ENCODE assay signal across 8 mouse cellular contexts in the genomic region with DNA sequence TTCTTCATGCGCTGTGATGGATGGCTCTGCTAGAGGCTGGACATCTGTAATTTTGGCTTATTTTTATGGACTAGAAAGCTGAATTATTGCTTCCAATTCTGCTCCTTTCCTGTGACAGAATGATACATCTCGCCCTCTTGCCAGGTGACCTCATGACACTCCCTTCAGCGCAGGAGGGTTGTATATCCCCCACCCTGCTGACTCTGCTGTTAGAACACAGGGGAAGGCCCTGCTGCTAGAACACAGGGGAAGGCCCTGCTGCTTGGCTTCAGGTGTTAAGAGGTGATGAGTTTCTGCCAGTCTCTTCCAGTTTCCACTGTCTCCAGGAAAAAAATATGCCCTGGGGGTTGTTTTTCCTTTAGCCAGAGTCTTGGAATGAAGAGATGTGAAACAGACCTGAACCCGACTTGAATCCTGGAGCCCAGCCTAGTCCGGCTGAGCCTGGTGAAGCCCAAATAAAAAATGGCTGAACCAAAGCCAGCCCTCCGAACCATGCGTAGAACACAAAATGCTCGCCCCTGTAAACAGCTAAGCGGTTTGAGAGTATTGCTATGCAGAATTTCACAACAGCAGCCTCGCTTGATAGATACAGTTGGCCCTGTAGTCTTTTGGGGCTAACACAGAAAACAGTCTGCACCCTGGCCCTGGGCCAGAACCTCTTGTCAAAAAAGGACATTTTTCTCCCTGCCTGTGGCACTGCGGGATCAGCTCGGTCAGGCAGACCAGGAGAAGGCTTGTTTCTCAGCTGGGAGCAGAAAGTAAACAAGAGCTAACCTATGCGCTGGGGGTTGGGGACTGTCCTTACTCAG. TPM values are rescaled to one million over a fixed set of nuclear protein-coding genes. Genes with fewer than 3 reads are reported as not detected.
DNase-seq lines count a peak whose midpoint lies in the region; ATAC-seq and TF ChIP-seq lines count a peak whose summit lies in the region.

No protein-coding gene starts in this region.

- no peak for TF ChIP-seq EP300 in liver, embryonic 14.5 days (IDR thresholded peaks at IDR 0.05; ENCODE audit: low read depth)

- H3K27ac ChIP-seq in intestine, postnatal 0 days (ENCODE audit: low read depth, low read length), result peak overlapping the region; percentile 94
- no peak overlapping the region for H3K27ac ChIP-seq in liver, embryonic 14.5 days

- H3K9ac ChIP-seq in intestine, postnatal 0 days (ENCODE audit: low read depth, low read length), result 0 out of 2 replicates have a peak overlapping the region, but pooled peaks have one; percentile 11
- H3K9ac ChIP-seq in liver, embryonic 14.5 days (replicated peaks), result no peak overlapping the region

- peak; percentile 46 for DNase-seq in right cerebral cortex, postnatal 14 days
- no peak for DNase-seq in right cerebral cortex, adult 18-20 months
- DNase-seq in cerebellum, postnatal 14 days, result peak; percentile 92 to 95
- peak in 1 of 3 experiments; percentile 7 for DNase-seq in liver, embryonic 14.5 days (ENCODE audit: low read depth in 3 of 3, low spot score in 3 of 3)
- peak; percentile 69 for DNase-seq in ovary, postnatal 36 days (ENCODE audit: low spot score)
- no peak for DNase-seq in thymus, adult 18-20 months
- no peak for DNase-seq in retina, embryonic 14.5 days (ENCODE audit: low spot score)

- peaks cover 8% of the 10 kb centered on the region for H3K4me1 ChIP-seq in intestine, postnatal 0 days (replicated peaks; ENCODE audit: control insufficient read depth, insufficient read depth, low read length)
- H3K4me1 ChIP-seq in liver, embryonic 14.5 days (replicated peaks; ENCODE audit: control insufficient read depth in 2 of 2, insufficient read depth in 2 of 2, low read length in 1 of 2), result no peaks in the 10 kb centered on the region

- no peaks in the 10 kb centered on the region for H3K9me3 ChIP-seq in intestine, postnatal 0 days (ENCODE audit: control insufficient read depth)
- H3K9me3 ChIP-seq in liver, embryonic 14.5 days (ENCODE audit: control insufficient read depth, low read length), result no peaks in the 10 kb centered on the region

- WGBS in intestine, postnatal 0 days, result 39% methylated on average over 13 of the region's 13 CpGs
- WGBS in liver, embryonic 14.5 days (ENCODE audit: insufficient replicate concordance), result 77% methylated on average over 13 of the region's 13 CpGs

- TF ChIP-seq CTCF in intestine, postnatal 0 days (IDR thresholded peaks at IDR 0.05; ENCODE audit: low read depth), result no peak
- no peak for TF ChIP-seq CTCF in liver, embryonic 14.5 days (IDR thresholded peaks at IDR 0.05; ENCODE audit: low read depth)

- no peak; the same call in 1 of the 2 replicates for ATAC-seq in intestine, postnatal 0 days
- 0 out of 2 replicates have a peak, but pooled peaks have one; percentile 33 for ATAC-seq in liver, embryonic 14.5 days (ENCODE audit: insufficient read depth)

- H3K4me2 ChIP-seq in intestine, postnatal 0 days (replicated peaks; ENCODE audit: low read depth), result peak overlapping the region; percentile 46
- no peak overlapping the region for H3K4me2 ChIP-seq in liver, embryonic 14.5 days (ENCODE audit: low read depth)

- no peak overlapping the region for H3K4me3 ChIP-seq in intestine, postnatal 0 days (ENCODE audit: low read depth, low read length)
- no peak overlapping the region for H3K4me3 ChIP-seq in liver, embryonic 14.5 days (ENCODE audit: insufficient read depth in 1 of 2, low read depth in 2 of 2, low read length in 2 of 2)

- H3K27me3 ChIP-seq in intestine, postnatal 0 days (replicated peaks; ENCODE audit: control insufficient read depth, insufficient read depth, low read length), result no peaks in the 10 kb centered on the region
- H3K27me3 ChIP-seq in liver, embryonic 14.5 days (ENCODE audit: control insufficient read depth, insufficient read depth, low read length), result no peaks in the 10 kb centered on the region

- H3K36me3 ChIP-seq in intestine, postnatal 0 days (ENCODE audit: control insufficient read depth, insufficient read depth), result peaks cover 48% of the 10 kb centered on the region
- H3K36me3 ChIP-seq in liver, embryonic 14.5 days (replicated peaks; ENCODE audit: control insufficient read depth, insufficient read depth, low read depth), result peaks cover 2% of the 10 kb centered on the region; the same call in 1 of the 2 replicates

RNA-seq across cellular contexts. Expression of a gene that starts 29.0 kb away (rescaled TPM):
- 1.6 and 1.9 TPM in 2 replicates for polyA plus RNA-seq in intestine, postnatal 0 days (2015; fragmentation: Nextera tagmentation; extraction: Ambion mirVana)
- polyA plus RNA-seq in liver, embryonic 14.5 days (2012; rRNA removed), result 1.5 and 1.8 TPM in 2 replicates
- polyA plus RNA-seq in liver, embryonic 14.5 days (2014; fragmentation: Nextera tagmentation; extraction: Ambion mirVana), result 0.88 and 1.0 TPM in 2 replicates

RNA-seq across cellular contexts. Expression of a gene that starts 48.0 kb away (rescaled TPM):
- polyA plus RNA-seq in intestine, postnatal 0 days (2015; fragmentation: Nextera tagmentation; extraction: Ambion mirVana), result 16.3 and 17.8 TPM in 2 replicates
- 1.7 and 2.0 TPM in 2 replicates for polyA plus RNA-seq in liver, embryonic 14.5 days (2012; rRNA removed)
- 3.6 TPM in 2 replicates for polyA plus RNA-seq in liver, embryonic 14.5 days (2014; fragmentation: Nextera tagmentation; extraction: Ambion mirVana)

Comparison
In these comparisons a context has a peak if more than half of its experiments do, and no peak if none do; other contexts are left out.
1. DNase-seq: peak in right cerebral cortex, postnatal 14 days (single experiment), cerebellum, postnatal 14 days (2 of 2) and ovary, postnatal 36 days (single experiment); none in right cerebral cortex, adult 18-20 months (single experiment), thymus, adult 18-20 months (0 of 2) and retina, embryonic 14.5 days (single experiment).